In genomic region chr1:88504531-88504945, GRCm38 (mm10) we compare ENCODE assay signal across 20 mouse cellular contexts. TPM values are rescaled to one million over a fixed set of nuclear protein-coding genes. Genes with fewer than 3 reads are reported as not detected.
DNase-seq lines count a peak whose midpoint lies in the region; ATAC-seq and TF ChIP-seq lines count a peak whose summit lies in the region.
"Had no signal": no experiment of that assay in that cellular context is flagged by ENCODE, and none has a peak within 500 bp of the region (broad histone marks: within the 10 kb centered on the region; RNA-seq: fewer than 3 reads in every experiment).

No protein-coding gene starts in this region.

- DNase-seq in heart, embryonic 10.5 days (ENCODE audit: low spot score) = no peak
- no peak for DNase-seq in heart, postnatal 25 days (ENCODE audit: low spot score)
- DNase-seq in brain, embryonic 14.5 days (ENCODE audit: low read depth) = peak; percentile 78
- DNase-seq in forebrain, embryonic 14.5 days (ENCODE audit: low spot score) = peak; percentile 62
- DNase-seq in midbrain, embryonic 14.5 days = peak; percentile 69
- DNase-seq in thymus, postnatal 25 days = no peak
- DNase-seq in cerebellum, postnatal 25 days = no peak
- no peak for DNase-seq in heart, adult 2 months
- DNase-seq: adrenal gland, postnatal 10 days; B cell, adult 2 months; cerebellum, postnatal 14 days; kidney, adult 9 months; layer of hippocampus, postnatal 36 days; left cerebral cortex, postnatal 4 days; thymus, adult 18-20 months had no signal

- TF ChIP-seq EP300 in heart, adult 2 months (IDR thresholded peaks at IDR 0.05; ENCODE audit: insufficient read depth, low read depth, low read length) = no peak

- no peak overlapping the region for H3K9ac ChIP-seq in forebrain, embryonic 14.5 days (ENCODE audit: low read length)
- H3K9ac ChIP-seq in midbrain, embryonic 14.5 days (replicated peaks; ENCODE audit: low read length) = no peak overlapping the region
- no peak overlapping the region for H3K9ac ChIP-seq in heart, adult 2 months (ENCODE audit: low read depth, low read length)
- H3K9ac ChIP-seq: liver, embryonic 12.5 days had no signal

- H3K36me3 ChIP-seq in heart, embryonic 10.5 days = no peaks in the 10 kb centered on the region
- H3K36me3 ChIP-seq in forebrain, embryonic 14.5 days (ENCODE audit: control insufficient read depth, insufficient read depth, low read length) = no peaks in the 10 kb centered on the region
- no peaks in the 10 kb centered on the region for H3K36me3 ChIP-seq in midbrain, embryonic 14.5 days (ENCODE audit: control insufficient read depth, insufficient read depth, low read length)
- H3K36me3 ChIP-seq in heart, adult 2 months (ENCODE audit: control insufficient read depth, insufficient read depth, low read length) = no peaks in the 10 kb centered on the region
- H3K36me3 ChIP-seq: liver, embryonic 12.5 days had no signal

- 21% methylated on average over 7 of the region's 7 CpGs for WGBS in heart, embryonic 10.5 days
- 7% methylated on average over 7 of the region's 7 CpGs for WGBS in forebrain, embryonic 14.5 days
- WGBS in midbrain, embryonic 14.5 days = 6% methylated on average over 7 of the region's 7 CpGs
- WGBS in heart, adult 2 months = 25% methylated on average over 7 of the region's 7 CpGs

- H3K79me2 ChIP-seq in heart, adult 2 months (replicated peaks; ENCODE audit: control insufficient read depth, insufficient read depth, low read length) = no peaks in the 10 kb centered on the region

- no peak for TF ChIP-seq CTCF in brain, embryonic 14.5 days (IDR thresholded peaks at IDR 0.05; ENCODE audit: borderline replicate concordance, extremely low read depth, insufficient read depth, insufficient read length)
- no peak for TF ChIP-seq CTCF in heart, adult 2 months (IDR thresholded peaks at IDR 0.05)

- H3K4me2 ChIP-seq in forebrain, embryonic 14.5 days (ENCODE audit: low read length) = no peak overlapping the region
- no peak overlapping the region for H3K4me2 ChIP-seq in midbrain, embryonic 14.5 days (ENCODE audit: low read length)
- H3K4me2 ChIP-seq: liver, embryonic 12.5 days had no signal

- no peaks in the 10 kb centered on the region for H3K9me3 ChIP-seq in heart, embryonic 10.5 days
- H3K9me3 ChIP-seq in forebrain, embryonic 14.5 days (replicated peaks; ENCODE audit: control insufficient read depth, low read length) = no peaks in the 10 kb centered on the region
- H3K9me3 ChIP-seq in midbrain, embryonic 14.5 days (ENCODE audit: control insufficient read depth, low read length) = no peaks in the 10 kb centered on the region
- H3K9me3 ChIP-seq: liver, embryonic 12.5 days; megakaryocyte, embryonic 14.5 days had no signal

- H3K4me1 ChIP-seq in heart, embryonic 10.5 days = peaks cover 23% of the 10 kb centered on the region
- peaks cover 6% of the 10 kb centered on the region; the same call in 1 of the 2 replicates for H3K4me1 ChIP-seq in forebrain, embryonic 14.5 days (ENCODE audit: control insufficient read depth, insufficient read depth, low read length)
- peaks cover 3% of the 10 kb centered on the region; the same call in 1 of the 2 replicates for H3K4me1 ChIP-seq in midbrain, embryonic 14.5 days (ENCODE audit: control insufficient read depth, insufficient read depth, low read length)
- no peaks in the 10 kb centered on the region for H3K4me1 ChIP-seq in heart, adult 2 months (ENCODE audit: control insufficient read depth, insufficient read depth, low read length)
- H3K4me1 ChIP-seq: megakaryocyte, embryonic 14.5 days had no signal

- no peak overlapping the region for H3K4me3 ChIP-seq in heart, embryonic 10.5 days
- H3K4me3 ChIP-seq in forebrain, embryonic 14.5 days (ENCODE audit: low read depth, low read length) = no peak overlapping the region
- no peak overlapping the region for H3K4me3 ChIP-seq in midbrain, embryonic 14.5 days (replicated peaks; ENCODE audit: low read depth, low read length)
- no peak overlapping the region for H3K4me3 ChIP-seq in heart, adult 2 months
- H3K4me3 ChIP-seq: liver, embryonic 12.5 days; megakaryocyte, embryonic 14.5 days had no signal

- peak overlapping the region; percentile 77; the same call in 1 of the 2 replicates for H3K27ac ChIP-seq in heart, embryonic 10.5 days
- H3K27ac ChIP-seq in forebrain, embryonic 14.5 days (ENCODE audit: low read depth, low read length) = no peak overlapping the region
- no peak overlapping the region for H3K27ac ChIP-seq in midbrain, embryonic 14.5 days (replicated peaks; ENCODE audit: low read depth, low read length)
- H3K27ac ChIP-seq in heart, adult 2 months = no peak overlapping the region
- H3K27ac ChIP-seq: liver, embryonic 12.5 days had no signal

- no peaks in the 10 kb centered on the region for H3K27me3 ChIP-seq in heart, embryonic 10.5 days (ENCODE audit: insufficient read depth, poor library complexity, severe bottlenecking)
- H3K27me3 ChIP-seq in forebrain, embryonic 14.5 days (replicated peaks; ENCODE audit: control insufficient read depth, insufficient read depth, low read length) = no peaks in the 10 kb centered on the region
- no peaks in the 10 kb centered on the region for H3K27me3 ChIP-seq in midbrain, embryonic 14.5 days (ENCODE audit: control insufficient read depth, insufficient read depth, low read length)
- H3K27me3 ChIP-seq in heart, adult 2 months (ENCODE audit: control insufficient read depth, insufficient read depth, low read length) = no peaks in the 10 kb centered on the region

- intact Hi-C loops in heart, postnatal 25 days (cut with DNase I) = no loop called here
- intact Hi-C loops in heart, adult 2 months (cut with DNase I) = no loop called here

- ATAC-seq in forebrain, embryonic 14.5 days = peak; percentile 54
- ATAC-seq in midbrain, embryonic 14.5 days (ENCODE audit: low FRiP score, low TSS enrichment) = no peak
- ATAC-seq: lung, postnatal 0 days had no signal

- TF ChIP-seq POLR2A in brain, embryonic 14.5 days (IDR thresholded peaks at IDR 0.05; ENCODE audit: borderline replicate concordance, extremely low read depth, insufficient read depth, insufficient read length, poor library complexity, severe bottlenecking) = no peak
- no peak for TF ChIP-seq POLR2A in heart, adult 2 months (IDR thresholded peaks at IDR 0.05; ENCODE audit: insufficient read depth, low read depth, low read length)

RNA-seq across cellular contexts. Expression of gene Glrp1, which starts 5.3 kb away (rescaled TPM):
- 0.10 TPM in 1 of 2 replicates, not detected in the other for polyA plus RNA-seq in heart, embryonic 10.5 days (2016; fragmentation: Nextera tagmentation; extraction: Ambion mirVana)
- not detected for total RNA-seq in heart, postnatal 25 days (2021)
- polyA plus RNA-seq in brain, embryonic 14.5 days (2012; rRNA removed) = 0.04 TPM in 1 of 2 replicates, not detected in the other
- not detected in 2 replicates for polyA plus RNA-seq in forebrain, embryonic 14.5 days (2014; fragmentation: Nextera tagmentation; extraction: Ambion mirVana)
- polyA plus RNA-seq in midbrain, embryonic 14.5 days (2014; fragmentation: Nextera tagmentation; extraction: Ambion mirVana) = not detected in 2 replicates
- total RNA-seq in heart, adult 2 months (2021) = under 1 TPM in 1 of 2 experiments, not detected in 1; 0.16 TPM
- 0.08 TPM in 1 of 2 replicates, not detected in the other for polyA plus RNA-seq in heart, adult 2 months (2012; rRNA removed)
- total RNA-seq: adrenal gland, postnatal 10 days; gastrocnemius, postnatal 4 days; layer of hippocampus, postnatal 36 days; left cerebral cortex, postnatal 4 days had no signal
- polyA plus RNA-seq: large intestine, adult 2 months; liver, embryonic 12.5 days had no signal

Comparison
In these comparisons a context has a peak if more than half of its experiments do, and no peak if none do; other contexts are left out.
1. DNase-seq: peak in brain, embryonic 14.5 days (single experiment), forebrain, embryonic 14.5 days (single experiment) and midbrain, embryonic 14.5 days (single experiment); none in heart, embryonic 10.5 days (single experiment), heart, postnatal 25 days (single experiment), thymus, postnatal 25 days (single experiment), cerebellum, postnatal 25 days (0 of 2) and heart, adult 2 months (0 of 2).